Mouse (Mus musculus) gastrocnemius, adult 18-20 months (tissue): Measurements from ENCODE around the gene Tlx3. TPM values are rescaled to one million over a fixed set of nuclear protein-coding genes. Genes with fewer than 3 reads are reported as not detected.

Experiments
- DNase-seq: peaks from one replicate; pipeline ENCODE4 v3.0.0; 2021; ENCODE audit warnings: low spot score
- long read RNA-seq, 2 experiments: library from polyadenylated mRNA; stranded (forward); transcript quantifications; one replicate each; pipeline ENCODE4 v2.0.0; 2021
- total RNA-seq, 2 experiments: library from RNA; stranded (reverse); gene quantifications; 2 replicates each; pipeline ENCODE4 v1.2.3; 2021

The Tlx3 gene
- not detected for total RNA-seq
- long read RNA-seq, experiment 1 = 0 reads
- long read RNA-seq, experiment 2 = 0 reads

DNA sequence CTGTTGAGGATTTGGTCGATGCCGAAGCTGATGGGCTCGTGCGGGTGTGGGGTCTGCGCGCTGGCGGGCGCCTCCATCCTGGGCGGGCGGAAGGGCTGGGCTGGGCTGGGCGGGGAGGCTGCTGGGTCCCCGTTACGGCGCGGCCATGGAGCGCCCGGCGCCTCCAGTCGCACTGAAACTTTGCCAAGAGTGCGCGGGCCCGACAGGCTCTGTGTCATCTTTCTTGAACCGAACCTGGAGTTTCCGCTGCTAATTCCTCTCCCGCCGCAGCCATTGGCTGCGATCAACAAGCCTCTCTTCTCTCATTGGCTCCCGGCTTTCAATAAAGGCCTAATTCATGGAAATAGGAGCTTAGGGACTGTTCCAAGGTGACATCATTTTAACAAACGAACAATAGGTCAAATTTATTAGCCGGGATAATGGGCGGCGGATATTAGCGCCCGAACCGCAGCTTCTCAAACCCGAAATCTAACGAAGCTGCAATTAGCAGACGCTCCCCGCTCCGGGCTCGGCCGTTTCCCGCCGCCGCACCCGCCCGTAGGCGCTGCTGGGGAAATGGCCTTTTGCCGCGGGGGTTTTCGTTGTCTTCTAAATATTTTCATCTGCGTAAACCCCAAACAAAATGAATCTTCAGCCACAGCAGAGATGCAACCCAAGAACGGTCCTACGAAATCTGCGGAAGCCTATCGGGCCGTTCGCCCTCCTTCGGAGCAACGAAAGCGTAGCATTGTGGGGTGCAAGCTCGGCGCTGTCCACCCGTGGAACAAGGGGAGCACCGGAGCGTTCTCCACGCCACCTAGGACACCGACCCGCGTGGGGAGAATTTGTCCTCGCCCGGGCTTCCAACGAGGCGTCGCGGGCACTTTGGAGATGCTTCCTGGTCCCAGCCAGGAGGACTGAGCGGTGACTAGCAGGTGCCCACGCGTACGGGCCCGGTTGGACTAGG is at the start of gene Tlx3:
Tlx3 (minus strand) TSS at position 207 of the 946 bp plus-strand sequence.
- no peak for DNase-seq

GRCm38 (mm10) chr11:33240295-33240694 is 36.9 kb upstream of the Tlx3 start:
- no peak for DNase-seq

DNA sequence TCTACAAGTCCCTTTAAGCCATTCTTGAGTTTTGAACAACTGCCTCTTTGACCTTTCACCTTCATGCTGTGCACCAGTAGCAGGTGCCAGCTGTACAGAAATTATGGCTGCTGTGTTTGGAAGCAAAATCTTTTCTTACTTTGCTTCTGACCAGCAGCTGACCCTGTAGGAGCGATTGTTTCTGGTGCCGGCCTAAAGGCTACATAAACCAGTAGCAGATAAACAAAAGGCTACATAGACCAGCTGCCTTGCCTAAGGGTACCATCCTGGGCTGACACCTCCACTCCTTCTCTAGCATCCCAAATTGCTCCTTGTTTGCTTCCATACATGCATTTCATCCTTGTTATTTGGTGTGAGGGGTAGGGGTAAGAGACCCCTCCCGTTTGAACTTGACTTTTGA is 30.7 kb upstream of the Tlx3 start:
- no peak for DNase-seq

GRCm38 (mm10) chr11:33232056-33232455 is 28.7 kb upstream of the Tlx3 start:
- no peak for DNase-seq

- DNase-seq = no peak
Measured at GRCm38 (mm10) chr11:33228186-33228585, 24.8 kb upstream of the Tlx3 start.

GRCm38 (mm10) chr11:33226516-33226915 is 23.1 kb upstream of the Tlx3 start:
- no peak for DNase-seq

DNA sequence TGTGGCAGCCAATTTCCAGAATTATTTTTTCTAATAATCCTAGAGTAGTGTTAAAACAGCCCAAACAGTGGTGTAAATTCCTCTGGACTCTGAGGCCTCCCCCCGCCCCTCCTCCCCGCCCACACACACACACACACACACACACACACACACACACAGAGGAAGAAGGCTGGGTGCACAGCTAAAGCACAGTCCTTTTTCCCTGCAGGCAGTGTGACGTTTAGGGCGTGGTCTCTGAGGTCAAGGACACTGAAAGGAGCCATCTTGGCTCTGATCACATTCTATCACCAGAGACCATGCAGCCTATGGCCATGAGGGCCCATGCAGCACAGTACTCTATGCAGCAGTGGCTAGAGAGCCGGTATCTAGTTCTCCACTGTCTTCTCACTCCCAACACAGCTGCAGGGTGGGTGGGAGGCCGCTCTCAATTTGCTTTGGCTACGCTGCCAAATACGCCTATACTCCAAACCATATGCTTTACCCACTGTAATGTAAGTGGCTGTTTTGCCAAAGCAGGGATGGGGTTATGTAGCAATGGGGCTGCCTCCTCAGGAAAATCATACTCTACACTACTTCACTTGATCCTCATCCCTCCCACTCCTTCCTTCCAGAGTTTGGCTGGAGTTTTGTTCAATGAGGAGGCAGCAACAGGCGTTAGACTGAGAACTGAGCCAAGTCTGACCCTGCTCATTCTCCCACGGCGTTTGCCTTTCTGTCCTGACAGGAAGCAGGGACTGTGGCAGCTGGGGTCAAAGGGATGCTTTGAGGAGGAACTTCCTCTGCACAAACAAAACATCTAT is 18.4 kb upstream of the Tlx3 start:
- no peak for DNase-seq

DNA sequence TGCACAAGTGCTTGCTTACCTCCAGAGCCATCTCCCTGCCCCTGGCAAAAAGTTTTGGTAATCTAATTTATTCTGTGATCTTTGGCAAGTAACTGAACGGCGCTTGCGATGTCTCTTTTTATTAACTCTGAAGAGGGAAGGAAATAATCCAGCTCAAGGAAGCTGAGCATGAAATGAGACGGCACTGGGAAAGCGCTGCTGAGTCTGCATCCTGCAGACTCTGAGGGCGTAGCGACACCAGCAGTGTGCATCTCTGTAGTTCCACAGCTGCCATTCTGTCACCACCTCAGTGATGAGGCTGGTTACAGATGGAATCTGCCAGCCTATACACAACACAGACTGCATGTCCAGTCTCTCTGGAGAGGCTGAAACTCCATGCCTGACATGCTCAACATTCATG is 17.4 kb upstream of the Tlx3 start:
- DNase-seq = no peak

DNA sequence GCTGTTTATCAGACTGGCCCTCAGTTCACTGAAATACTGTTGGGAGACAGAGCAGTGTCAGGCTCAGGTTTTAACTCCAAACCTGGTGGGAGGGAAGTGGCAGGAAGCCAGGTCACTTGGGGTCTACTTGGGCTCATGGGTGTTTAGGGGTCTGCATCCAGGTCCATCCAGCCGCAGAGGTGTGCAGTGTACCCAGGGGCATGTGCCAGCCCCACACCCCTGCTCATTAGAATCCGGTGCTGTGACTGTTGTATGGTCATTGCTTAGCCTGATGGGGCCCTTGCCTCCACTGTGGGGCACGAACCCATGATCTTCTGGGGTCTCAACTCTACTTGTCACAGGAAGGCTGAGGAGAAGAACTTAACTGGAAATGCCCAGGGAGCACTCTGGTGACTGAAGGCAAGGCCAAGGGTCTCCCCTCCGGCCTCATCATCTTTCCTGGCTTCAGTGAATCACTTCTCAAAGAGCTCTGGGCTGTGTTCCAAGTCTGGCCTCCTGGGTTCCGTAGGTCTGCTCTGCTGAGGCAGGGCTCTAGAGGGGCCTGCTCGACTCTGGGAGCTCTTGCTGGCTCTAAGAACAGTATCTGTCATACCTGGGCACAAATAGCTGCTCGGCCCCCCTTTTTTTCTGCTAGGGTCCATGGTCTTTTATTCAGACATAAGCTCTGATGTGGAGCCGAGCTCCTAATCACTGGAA is 14.1 kb upstream of the Tlx3 start:
- DNase-seq = no peak

GRCm38 (mm10) chr11:33207411-33207810 is 4.0 kb upstream of the Tlx3 start:
- no peak for DNase-seq

- DNase-seq = no peak
Measured at GRCm38 (mm10) chr11:33204966-33205365, 1.6 kb upstream of the Tlx3 start.

DNA sequence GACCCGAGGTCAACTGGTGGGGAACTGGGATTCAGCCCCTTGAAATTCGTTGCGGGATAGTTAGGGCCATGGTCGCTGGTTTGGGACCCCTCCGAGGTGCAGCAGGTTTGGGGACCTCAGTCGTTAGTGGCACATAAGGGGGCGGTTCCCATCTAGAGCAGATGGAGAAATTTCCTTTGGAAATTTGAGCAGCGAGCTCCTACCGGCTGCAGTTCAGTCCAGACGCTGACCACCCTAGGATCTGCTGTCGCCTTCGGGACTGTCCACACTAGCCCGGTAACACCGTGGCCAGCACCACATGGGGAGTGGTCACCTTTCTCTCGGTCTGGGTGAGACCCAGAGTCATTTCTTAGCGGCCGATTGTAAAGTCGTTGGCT is 928 bp upstream of the Tlx3 start:
- DNase-seq = no peak

GRCm38 (mm10) chr11:33202972-33203371 is 417 bp downstream of the Tlx3 start:
- DNase-seq = no peak

- DNase-seq = no peak
Measured at GRCm38 (mm10) chr11:33202296-33202695, 1.1 kb downstream of the Tlx3 start.

DNA sequence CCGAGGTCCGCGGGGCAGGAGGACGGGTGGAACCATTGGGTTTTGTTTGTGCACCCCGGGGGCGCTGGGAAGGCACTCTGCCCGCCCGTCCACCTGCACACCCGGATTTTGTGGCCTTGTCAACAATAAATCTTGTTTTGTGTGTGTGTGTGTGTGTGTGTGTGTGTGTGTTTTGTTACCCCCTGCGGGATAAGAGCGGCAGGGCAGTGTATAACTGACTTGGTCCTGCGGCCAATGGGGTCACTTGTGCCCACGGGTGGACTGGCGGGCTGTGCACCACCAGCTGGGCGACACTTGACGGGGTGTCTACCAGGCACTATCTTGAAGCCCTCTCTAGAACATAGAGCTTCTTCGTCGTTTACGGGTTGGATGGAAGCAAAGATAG is 1.8 kb downstream of the Tlx3 start:
- no peak for DNase-seq

- no peak for DNase-seq
Measured at GRCm38 (mm10) chr11:33200764-33201625, 2.4 kb downstream of the Tlx3 start.

DNA sequence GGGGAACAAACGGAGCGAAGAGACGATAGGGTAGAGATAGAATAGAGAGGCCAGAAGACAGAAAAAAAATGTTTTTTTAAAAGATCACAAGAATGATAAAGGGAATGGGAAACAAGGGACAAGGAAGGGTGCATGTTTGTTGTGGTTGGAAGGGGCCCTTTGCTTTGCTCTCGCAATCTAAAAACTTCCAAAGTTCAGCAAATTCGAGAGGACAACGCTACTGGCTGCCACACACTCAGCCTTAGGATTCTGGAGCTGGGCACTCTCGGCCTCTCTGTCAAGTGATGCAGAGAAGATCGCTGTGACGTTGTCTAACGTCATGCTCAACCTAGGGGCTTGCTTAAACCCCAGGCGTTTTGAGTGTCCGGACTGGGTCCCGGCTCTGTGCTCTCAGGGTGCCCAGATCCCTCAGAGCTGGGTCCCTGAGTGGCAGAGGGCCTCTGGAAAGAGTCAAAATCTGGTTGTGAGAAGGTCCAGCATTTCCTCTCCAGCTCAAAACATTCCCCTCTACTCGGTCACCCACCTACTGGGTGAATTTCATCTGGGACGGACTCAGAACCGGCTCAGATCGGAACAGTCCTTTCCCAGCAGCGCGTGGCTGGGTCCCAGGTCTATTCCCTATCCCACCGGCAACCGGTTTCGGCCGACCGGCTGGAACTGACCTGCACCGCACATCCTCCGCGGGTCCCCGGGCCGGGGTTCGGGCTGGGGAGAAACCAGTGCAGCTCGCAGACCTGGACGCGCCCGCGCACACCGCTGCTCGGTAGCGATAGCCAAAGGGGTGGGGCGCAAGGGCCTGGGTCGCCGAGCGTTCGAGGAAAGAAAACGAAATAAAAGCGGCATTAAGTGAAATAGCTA is 3.3 kb downstream of the Tlx3 start:
- DNase-seq = no peak

GRCm38 (mm10) chr11:33199117-33199514 is 4.3 kb downstream of the Tlx3 start:
- DNase-seq = no peak

DNA sequence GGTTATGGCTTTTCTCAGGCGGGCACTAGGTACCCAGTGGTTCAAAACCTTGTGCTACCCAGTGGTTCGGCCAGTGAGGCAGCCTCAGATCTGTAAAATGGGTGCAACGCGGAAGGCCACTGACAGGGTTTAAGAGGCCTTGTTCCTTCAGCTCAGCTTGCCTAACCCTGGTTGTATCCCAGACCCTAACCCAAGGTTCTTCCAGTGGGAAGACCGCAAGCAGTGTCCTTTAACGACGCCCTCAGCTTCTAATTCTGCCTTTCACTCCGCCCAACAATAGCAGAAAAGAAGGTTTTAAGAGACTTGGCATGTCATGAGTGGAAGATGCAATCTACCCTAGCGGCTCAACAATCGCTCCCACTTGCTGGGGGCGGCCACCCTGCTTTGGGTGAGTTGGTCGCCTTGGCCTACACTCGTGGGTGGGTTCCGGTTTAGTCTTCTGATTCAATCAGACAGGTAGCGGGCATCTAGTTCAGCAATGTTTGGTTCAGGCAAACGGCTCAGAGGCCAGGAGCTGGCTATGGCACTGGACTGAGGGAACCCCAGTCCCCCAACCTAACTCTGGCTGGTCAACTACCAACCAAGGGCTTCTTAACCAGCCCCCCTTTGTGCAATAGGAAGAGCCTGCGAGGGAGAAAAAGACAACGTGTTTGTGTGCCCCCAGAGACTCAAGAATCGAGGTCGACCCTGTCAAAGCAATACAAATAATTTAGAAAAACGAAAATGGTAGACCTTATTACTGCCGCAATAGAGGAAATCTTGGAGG is 4.9 kb downstream of the Tlx3 start:
- DNase-seq = no peak
